In genomic region chr19:52975564-52976185, GRCm38 (mm10) we compare ENCODE assay signal across 8 mouse cellular contexts.
A peak's percentile ranks its signal among the peaks of the same experiment; 100 is the strongest.
DNase-seq lines count a peak whose midpoint lies in the region; ATAC-seq and TF ChIP-seq lines count a peak whose summit lies in the region.

No protein-coding gene starts in this region.

- no peaks in the 10 kb centered on the region for H3K9me3 ChIP-seq in embryonic facial prominence, embryonic 14.5 days (ENCODE audit: control insufficient read depth, low read length)
- no peaks in the 10 kb centered on the region for H3K9me3 ChIP-seq in heart, postnatal 0 days (replicated peaks; ENCODE audit: control insufficient read depth, low read length)
- H3K9me3 ChIP-seq in liver, embryonic 16.5 days (replicated peaks; ENCODE audit: control insufficient read depth, low read length): no peaks in the 10 kb centered on the region

- H3K4me1 ChIP-seq in embryonic facial prominence, embryonic 14.5 days (ENCODE audit: control insufficient read depth, insufficient read depth, low read length): no peaks in the 10 kb centered on the region
- no peaks in the 10 kb centered on the region for H3K4me1 ChIP-seq in heart, postnatal 0 days (ENCODE audit: control insufficient read depth, insufficient read depth)
- no peaks in the 10 kb centered on the region for H3K4me1 ChIP-seq in liver, embryonic 16.5 days (ENCODE audit: control insufficient read depth, low read depth, low read length)

- peak; percentile 27 for DNase-seq in CD4-positive helper T cell, adult 2 months (ENCODE audit: low read depth, low spot score)
- peak; percentile 27 to 55 for DNase-seq in adrenal gland, postnatal 4 days (ENCODE audit: low spot score in 2 of 2)
- DNase-seq in embryonic facial prominence, embryonic 14.5 days (ENCODE audit: low spot score): peak; percentile 76
- DNase-seq in heart, postnatal 0 days (ENCODE audit: low spot score): peak; percentile 48
- DNase-seq in large intestine, adult 2 months (ENCODE audit: low read depth, low spot score): peak; percentile 24
- peak; percentile 58 for DNase-seq in thymus, postnatal 25 days

- H3K27me3 ChIP-seq in embryonic facial prominence, embryonic 14.5 days (replicated peaks; ENCODE audit: control insufficient read depth, insufficient read depth, low read length): no peaks in the 10 kb centered on the region
- H3K27me3 ChIP-seq in heart, postnatal 0 days (ENCODE audit: control insufficient read depth, insufficient read depth, low read length): no peaks in the 10 kb centered on the region
- H3K27me3 ChIP-seq in liver, embryonic 16.5 days (ENCODE audit: control insufficient read depth, insufficient read depth, low read depth, low read length): no peaks in the 10 kb centered on the region

- peak; percentile 86 for TF ChIP-seq CTCF in heart, postnatal 0 days (IDR thresholded peaks at IDR 0.05; ENCODE audit: low read depth)

- ATAC-seq in embryonic facial prominence, embryonic 14.5 days (ENCODE audit: low read depth): peak; percentile 50; the same call in 1 of the 2 replicates
- ATAC-seq in heart, postnatal 0 days (ENCODE audit: insufficient read depth, low read depth): no peak
- ATAC-seq in liver, embryonic 16.5 days (ENCODE audit: low read depth): peak; percentile 39; the same call in 1 of the 2 replicates
- ATAC-seq in neutrophil, adult 5-6 weeks (ENCODE audit: extremely low read depth, insufficient number of reproducible peaks, low FRiP score, poor library complexity, severe bottlenecking): 0 out of 2 replicates have a peak, but pooled peaks have one; percentile 6

- no peak overlapping the region for H3K4me2 ChIP-seq in embryonic facial prominence, embryonic 14.5 days (ENCODE audit: low read depth, low read length)
- H3K4me2 ChIP-seq in heart, postnatal 0 days (ENCODE audit: low read depth, low read length): no peak overlapping the region
- H3K4me2 ChIP-seq in liver, embryonic 16.5 days (ENCODE audit: low read depth, low read length): no peak overlapping the region

- no peak for TF ChIP-seq EP300 in heart, postnatal 0 days (IDR thresholded peaks at IDR 0.05; ENCODE audit: low read depth)

- WGBS in embryonic facial prominence, embryonic 14.5 days: 46% methylated on average over 14 of the region's 15 CpGs
- WGBS in heart, postnatal 0 days: 51% methylated on average over 15 of the region's 15 CpGs
- 52% methylated on average over 15 of the region's 15 CpGs for WGBS in large intestine, adult 2 months
- WGBS in liver, embryonic 16.5 days (ENCODE audit: insufficient replicate concordance): 50% methylated on average over 15 of the region's 15 CpGs

- no peaks in the 10 kb centered on the region for H3K36me3 ChIP-seq in embryonic facial prominence, embryonic 14.5 days (ENCODE audit: control insufficient read depth, insufficient read depth, low read length)
- H3K36me3 ChIP-seq in heart, postnatal 0 days (replicated peaks; ENCODE audit: control insufficient read depth, insufficient read depth, low read length): no peaks in the 10 kb centered on the region
- H3K36me3 ChIP-seq in liver, embryonic 16.5 days (ENCODE audit: control insufficient read depth, insufficient read depth): no peaks in the 10 kb centered on the region

- no peak overlapping the region for H3K9ac ChIP-seq in embryonic facial prominence, embryonic 14.5 days (ENCODE audit: low read depth, low read length)
- no peak overlapping the region for H3K9ac ChIP-seq in heart, postnatal 0 days (replicated peaks; ENCODE audit: low read depth, low read length)
- no peak overlapping the region for H3K9ac ChIP-seq in liver, embryonic 16.5 days (ENCODE audit: low read depth, low read length)

- no peak overlapping the region for H3K4me3 ChIP-seq in embryonic facial prominence, embryonic 14.5 days (ENCODE audit: low read depth, low read length)
- no peak overlapping the region for H3K4me3 ChIP-seq in heart, postnatal 0 days (ENCODE audit: low read depth, low read length)
- H3K4me3 ChIP-seq in liver, embryonic 16.5 days (ENCODE audit: low read depth, low read length): no peak overlapping the region

- H3K27ac ChIP-seq in embryonic facial prominence, embryonic 14.5 days (replicated peaks; ENCODE audit: low read depth, low read length): no peak overlapping the region
- H3K27ac ChIP-seq in heart, postnatal 0 days (ENCODE audit: low read depth): no peak overlapping the region
- no peak overlapping the region for H3K27ac ChIP-seq in liver, embryonic 16.5 days (ENCODE audit: low read length)

Comparison
In these comparisons a context has a peak if more than half of its experiments do, and no peak if none do; other contexts are left out.
1. DNase-seq: peak in every context shown above with its lines; median percentile 76 in embryonic facial prominence, embryonic 14.5 days; 58 in thymus, postnatal 25 days; 48 in heart, postnatal 0 days; 41 in adrenal gland, postnatal 4 days; 27 in CD4-positive helper T cell, adult 2 months; 24 in large intestine, adult 2 months.